Comparison of ENCODE assay signal across 8 mouse cellular contexts in the genomic region with DNA sequence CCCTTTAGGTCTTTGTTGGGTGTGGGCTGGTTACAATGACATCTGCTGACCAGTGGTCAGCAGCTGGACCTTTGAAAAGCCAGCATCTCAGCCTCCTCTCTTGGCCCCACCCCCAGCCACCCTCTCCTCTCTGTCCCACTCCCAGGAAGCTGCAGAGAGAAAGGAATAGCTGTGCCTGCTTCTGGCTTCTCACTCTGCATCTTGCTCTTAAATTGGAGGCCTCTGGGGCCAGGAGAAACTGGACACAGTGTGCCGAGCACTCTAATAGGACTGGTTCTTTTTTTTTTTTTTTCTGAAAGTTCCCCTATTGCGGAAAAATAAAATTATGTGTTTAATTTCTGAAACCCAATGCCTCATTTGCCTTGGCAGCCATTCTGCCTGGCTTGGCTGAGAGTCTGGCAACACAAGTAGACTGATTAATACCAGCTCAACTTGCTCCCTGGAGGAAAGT. TPM values are rescaled to one million over a fixed set of nuclear protein-coding genes. Genes with fewer than 3 reads are reported as not detected.
DNase-seq lines count a peak whose midpoint lies in the region; ATAC-seq lines count a peak whose summit lies in the region.
"Had no signal": no experiment of that assay in that cellular context is flagged by ENCODE, and none has a peak within 500 bp of the region (broad histone marks: within the 10 kb centered on the region; RNA-seq: fewer than 3 reads in every experiment).

No protein-coding gene starts in this region.

- H3K27ac ChIP-seq in brown adipose tissue, adult 24 weeks (replicated peaks; ENCODE audit: low read depth, low read length): peak overlapping the region; percentile 99
- peak overlapping the region; percentile 92 for H3K27ac ChIP-seq in heart, embryonic 11.5 days (ENCODE audit: low read depth, low read length)
- peak overlapping the region; percentile 76 for H3K27ac ChIP-seq in neural tube, embryonic 15.5 days (replicated peaks)

- peaks cover 11% of the 10 kb centered on the region for H3K4me1 ChIP-seq in brown adipose tissue, adult 24 weeks (ENCODE audit: control insufficient read depth, insufficient read depth, insufficient read length, low read length)
- peaks cover 10% of the 10 kb centered on the region for H3K4me1 ChIP-seq in heart, embryonic 11.5 days (ENCODE audit: control insufficient read depth, insufficient read depth, low read length)
- H3K4me1 ChIP-seq in neural tube, embryonic 15.5 days: peaks cover 36% of the 10 kb centered on the region

- intact Hi-C loops in left cerebral cortex, postnatal 25 days (cut with DNase I): loop anchor here (2.0 kb wide), 1 partner anchor 17 kb away; a partner anchor contains a TSS

- 46% methylated on average over 2 of the region's 2 CpGs for WGBS in heart, embryonic 11.5 days (ENCODE audit: insufficient replicate concordance)
- WGBS in neural tube, embryonic 15.5 days: 33% methylated on average over 2 of the region's 2 CpGs

- no peaks in the 10 kb centered on the region for H3K36me3 ChIP-seq in heart, embryonic 11.5 days (ENCODE audit: control insufficient read depth, insufficient read depth, low read length)
- H3K36me3 ChIP-seq in neural tube, embryonic 15.5 days: no peaks in the 10 kb centered on the region

- H3K9ac ChIP-seq in heart, embryonic 11.5 days (ENCODE audit: low read depth, low read length): no peak overlapping the region
- H3K9ac ChIP-seq in neural tube, embryonic 15.5 days (replicated peaks): no peak overlapping the region

- H3K27me3 ChIP-seq in heart, embryonic 11.5 days (ENCODE audit: control insufficient read depth, insufficient read depth, low read length): 0 out of 2 replicates have a peak, but pooled peaks cover 4% of the 10 kb centered on the region
- no peaks in the 10 kb centered on the region; the same call in 1 of the 2 replicates for H3K27me3 ChIP-seq in neural tube, embryonic 15.5 days (replicated peaks)

- H3K4me3 ChIP-seq in brown adipose tissue, adult 24 weeks (ENCODE audit: insufficient read depth, low read depth, low read length): peak overlapping the region; percentile 53; the same call in 1 of the 2 replicates
- H3K4me3 ChIP-seq in heart, embryonic 11.5 days (ENCODE audit: low read depth, low read length): no peak overlapping the region
- no peak overlapping the region for H3K4me3 ChIP-seq in neural tube, embryonic 15.5 days (replicated peaks)

- no peaks in the 10 kb centered on the region for H3K9me3 ChIP-seq in heart, embryonic 11.5 days (replicated peaks; ENCODE audit: control insufficient read depth, low read length)
- H3K9me3 ChIP-seq in neural tube, embryonic 15.5 days (replicated peaks): no peaks in the 10 kb centered on the region

- DNase-seq in NIH3T3 (ENCODE audit: low read depth): peak; percentile 76
- peak; percentile 39 to 69 for DNase-seq in kidney, postnatal 25 days
- DNase-seq in right cerebral cortex, adult 18-20 months: no peak
- DNase-seq in left cerebral cortex, postnatal 25 days (ENCODE audit: low spot score in 2 of 2): no peak

- H3K4me2 ChIP-seq in heart, embryonic 11.5 days: no peak overlapping the region
- H3K4me2 ChIP-seq in neural tube, embryonic 15.5 days: no peak overlapping the region

- no peak for ATAC-seq in heart, embryonic 11.5 days (replicated peaks; ENCODE audit: insufficient number of reproducible peaks, low FRiP score, low TSS enrichment)
- ATAC-seq in neural tube, embryonic 15.5 days (ENCODE audit: low FRiP score): no peak

RNA-seq across cellular contexts. Expression of a gene that starts 3.8 kb away (rescaled TPM):
- 13.3 and 20.7 TPM in 2 replicates for polyA plus RNA-seq in brown adipose tissue, adult 24 weeks (2012; ENCODE audit: insufficient read depth, insufficient read length, missing spikeins)
- 10.2 and 12.7 TPM in 2 replicates for polyA plus RNA-seq in heart, embryonic 11.5 days (2014; fragmentation: Nextera tagmentation; extraction: Ambion mirVana)
- 25.4 and 26.1 TPM in 2 replicates for polyA plus RNA-seq in neural tube, embryonic 15.5 days (2015; fragmentation: Nextera tagmentation; extraction: Ambion mirVana)
- total RNA-seq in left cerebral cortex, postnatal 25 days (2021): 10 to 100 TPM; 42.8 to 48.5 TPM

RNA-seq across cellular contexts. Expression of a gene that starts 15.7 kb away (rescaled TPM):
- polyA plus RNA-seq in brown adipose tissue, adult 24 weeks (2012; ENCODE audit: insufficient read depth, insufficient read length, missing spikeins): 20.0 and 27.6 TPM in 2 replicates
- polyA plus RNA-seq in heart, embryonic 11.5 days (2014; fragmentation: Nextera tagmentation; extraction: Ambion mirVana): 230 and 232 TPM in 2 replicates
- 105 and 107 TPM in 2 replicates for polyA plus RNA-seq in neural tube, embryonic 15.5 days (2015; fragmentation: Nextera tagmentation; extraction: Ambion mirVana)
- total RNA-seq in left cerebral cortex, postnatal 25 days (2021): 10 to 100 TPM; 39.9 to 44.5 TPM
- polyA plus RNA-seq: macrophage had no signal

RNA-seq across cellular contexts. Expression of a gene that starts 23.4 kb away (rescaled TPM):
- polyA plus RNA-seq in brown adipose tissue, adult 24 weeks (2012; ENCODE audit: insufficient read depth, insufficient read length, missing spikeins): 109 and 141 TPM in 2 replicates
- polyA plus RNA-seq in heart, embryonic 11.5 days (2014; fragmentation: Nextera tagmentation; extraction: Ambion mirVana): 126 and 128 TPM in 2 replicates
- 123 and 128 TPM in 2 replicates for polyA plus RNA-seq in neural tube, embryonic 15.5 days (2015; fragmentation: Nextera tagmentation; extraction: Ambion mirVana)
- 10 to 100 TPM; 62.4 to 65.7 TPM for total RNA-seq in left cerebral cortex, postnatal 25 days (2021)

RNA-seq across cellular contexts. Expression of a gene that starts 30.3 kb away (rescaled TPM):
- not detected in 2 replicates for polyA plus RNA-seq in brown adipose tissue, adult 24 weeks (2012; ENCODE audit: insufficient read depth, insufficient read length, missing spikeins)
- 11.1 and 13.7 TPM in 2 replicates for polyA plus RNA-seq in heart, embryonic 11.5 days (2014; fragmentation: Nextera tagmentation; extraction: Ambion mirVana)
- 5.1 and 7.0 TPM in 2 replicates for polyA plus RNA-seq in neural tube, embryonic 15.5 days (2015; fragmentation: Nextera tagmentation; extraction: Ambion mirVana)
- 1 to 10 TPM; 2.2 to 7.9 TPM for total RNA-seq in left cerebral cortex, postnatal 25 days (2021)
- polyA plus RNA-seq: macrophage had no signal

RNA-seq across cellular contexts. Expression of a gene that starts 48.7 kb away (rescaled TPM):
- 0.75 and 0.79 TPM in 2 replicates for polyA plus RNA-seq in brown adipose tissue, adult 24 weeks (2012; ENCODE audit: insufficient read depth, insufficient read length, missing spikeins)
- 1.1 TPM in 2 replicates for polyA plus RNA-seq in heart, embryonic 11.5 days (2014; fragmentation: Nextera tagmentation; extraction: Ambion mirVana)
- polyA plus RNA-seq in neural tube, embryonic 15.5 days (2015; fragmentation: Nextera tagmentation; extraction: Ambion mirVana): 0.77 and 0.80 TPM in 2 replicates
- under 1 TPM; 0.21 to 0.27 TPM for total RNA-seq in left cerebral cortex, postnatal 25 days (2021)

Comparison
In these comparisons a context has a peak if more than half of its experiments do, and no peak if none do; other contexts are left out.
1. DNase-seq: peak in NIH3T3 (single experiment) and kidney, postnatal 25 days (2 of 2); none in right cerebral cortex, adult 18-20 months (single experiment) and left cerebral cortex, postnatal 25 days (0 of 2).
2. Peak in every context shown above with its lines, with median percentiles within 50 percentile points of each other: H3K27ac ChIP-seq.